Mouse (Mus musculus): ENCODE measurements around the gene Tmem135. TPM values are rescaled to one million over a fixed set of nuclear protein-coding genes. Genes with fewer than 3 reads are reported as not detected.

Tmem135 gene
- polyA plus RNA-seq, 1 experiment: 8.2 TPM

DNA sequence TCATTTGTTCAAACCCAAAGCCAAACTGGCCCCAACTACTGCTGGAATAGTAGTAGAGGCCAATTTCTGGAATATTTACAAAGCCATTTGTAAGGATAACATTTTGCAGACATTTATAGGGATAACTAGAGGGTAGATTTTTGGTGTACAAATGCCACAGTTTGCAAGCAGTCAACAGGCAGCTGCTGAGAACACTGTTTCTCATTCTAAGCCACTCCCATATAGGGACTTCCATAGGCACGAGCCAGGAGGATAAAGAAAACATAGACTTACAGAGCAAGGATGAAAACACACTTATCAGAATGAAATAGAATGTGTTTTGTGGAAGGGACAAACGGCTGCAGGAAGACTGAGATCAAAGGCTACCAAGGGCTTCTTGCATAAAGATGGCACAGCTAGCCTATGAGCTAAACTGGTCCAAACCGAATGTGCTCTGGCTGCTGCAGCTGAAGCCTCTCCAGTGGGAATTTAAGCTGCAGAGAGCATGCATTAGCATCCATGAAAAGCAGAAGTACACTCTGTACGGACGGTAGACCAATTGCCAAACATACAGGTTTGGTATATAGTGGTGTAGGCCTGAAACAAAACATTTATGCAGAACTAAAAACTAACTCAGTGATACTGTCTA lies 269.0 kb downstream of the Tmem135 start:
- no peak overlapping the region for H3K4me3 ChIP-seq (replicated peaks; ENCODE audit: control insufficient read depth, low read depth, low read length)
- WGBS: 65% methylated on average over 5 of the region's 5 CpGs
- no peaks in the 10 kb centered on the region for H3K4me1 ChIP-seq (ENCODE audit: control insufficient read depth, insufficient read depth, low read length)
- H3K27ac ChIP-seq (ENCODE audit: control insufficient read depth, insufficient read depth, low read depth, low read length, poor library complexity): no peak overlapping the region
- TF ChIP-seq CTCF (IDR thresholded peaks at IDR 0.05; ENCODE audit: control insufficient read depth, insufficient read depth, low read length) (no peak), POLR2A (IDR thresholded peaks at IDR 0.05; ENCODE audit: borderline replicate concordance, control insufficient read depth, low read depth, low read length) (no peak)

DNA sequence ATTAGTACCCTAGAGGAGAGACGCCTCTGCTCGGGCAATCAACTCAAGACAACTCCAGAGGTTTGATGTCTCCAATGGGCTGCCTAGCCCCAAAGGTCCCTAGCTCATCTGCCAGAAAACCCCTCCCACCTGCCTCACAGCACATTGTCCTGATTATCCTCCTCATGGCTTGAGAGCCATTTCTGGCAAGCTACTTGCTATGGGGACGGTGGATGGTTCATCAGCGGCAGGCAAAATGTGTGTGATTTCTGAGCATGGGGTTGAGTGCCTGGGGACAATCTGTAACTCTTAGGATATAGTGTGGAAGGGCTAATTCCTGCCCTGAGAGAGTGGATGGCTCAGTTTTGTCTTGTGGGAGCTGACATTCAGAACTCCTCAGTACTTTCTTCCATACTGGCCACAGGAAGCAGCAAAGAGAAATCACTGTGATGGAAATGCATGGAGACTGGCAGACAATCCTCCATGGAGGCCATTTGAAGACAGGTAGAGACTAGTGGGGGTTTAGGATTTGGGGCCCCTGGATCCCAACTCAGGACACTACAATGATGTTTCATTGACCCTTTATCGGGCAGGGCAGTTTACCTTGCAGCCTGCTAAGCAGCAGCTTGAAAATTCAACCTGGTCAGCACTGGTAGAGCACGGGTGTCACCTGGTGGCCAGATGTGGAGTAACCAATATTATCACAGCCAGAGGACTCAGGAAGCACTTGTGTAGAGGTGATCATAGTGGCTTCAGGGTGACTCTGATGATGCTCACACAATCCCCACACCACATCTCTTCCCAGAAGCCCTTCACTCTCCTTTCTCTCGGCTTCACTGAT lies 277.7 kb downstream of the Tmem135 start:
- no peaks in the 10 kb centered on the region for H3K4me1 ChIP-seq (ENCODE audit: control insufficient read depth, insufficient read depth, low read length)
- WGBS: 52% methylated on average over 7 of the region's 7 CpGs
- H3K27ac ChIP-seq (ENCODE audit: control insufficient read depth, insufficient read depth, low read depth, low read length, poor library complexity): no peak overlapping the region
- no peak overlapping the region for H3K4me3 ChIP-seq (replicated peaks; ENCODE audit: control insufficient read depth, low read depth, low read length)
- TF ChIP-seq CTCF (IDR thresholded peaks at IDR 0.05; ENCODE audit: control insufficient read depth, insufficient read depth, low read length): peak; percentile 74
- no peak for TF ChIP-seq POLR2A (IDR thresholded peaks at IDR 0.05; ENCODE audit: borderline replicate concordance, control insufficient read depth, low read depth, low read length)

DNA sequence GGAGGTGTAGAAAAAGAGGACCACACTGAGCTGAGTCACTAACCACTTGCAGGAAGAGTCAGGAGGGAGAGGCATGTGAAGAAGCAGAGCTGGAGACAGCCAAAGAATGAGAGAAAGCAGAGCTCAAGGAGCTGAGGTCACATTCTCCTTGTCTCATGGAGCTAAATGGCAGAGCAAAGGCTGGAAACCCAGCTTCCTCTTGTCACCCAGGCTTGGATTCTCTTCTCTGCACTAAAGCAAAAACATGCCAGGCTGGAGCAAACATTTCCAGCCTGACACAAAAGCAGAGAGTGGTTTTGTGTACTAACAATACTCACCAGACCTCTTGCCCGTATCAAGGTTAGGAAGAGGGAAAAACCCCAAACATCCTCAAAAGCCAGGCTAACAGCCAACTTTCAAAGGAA lies 287.8 kb downstream of the Tmem135 start:
- H3K27ac ChIP-seq (ENCODE audit: control insufficient read depth, insufficient read depth, low read depth, low read length, poor library complexity): no peak overlapping the region
- TF ChIP-seq POLR2A (IDR thresholded peaks at IDR 0.05; ENCODE audit: borderline replicate concordance, control insufficient read depth, low read depth, low read length) (no peak), CTCF (IDR thresholded peaks at IDR 0.05; ENCODE audit: control insufficient read depth, insufficient read depth, low read length) (no peak)
- 37% methylated on average over 1 of the region's 1 CpGs for WGBS

DNA sequence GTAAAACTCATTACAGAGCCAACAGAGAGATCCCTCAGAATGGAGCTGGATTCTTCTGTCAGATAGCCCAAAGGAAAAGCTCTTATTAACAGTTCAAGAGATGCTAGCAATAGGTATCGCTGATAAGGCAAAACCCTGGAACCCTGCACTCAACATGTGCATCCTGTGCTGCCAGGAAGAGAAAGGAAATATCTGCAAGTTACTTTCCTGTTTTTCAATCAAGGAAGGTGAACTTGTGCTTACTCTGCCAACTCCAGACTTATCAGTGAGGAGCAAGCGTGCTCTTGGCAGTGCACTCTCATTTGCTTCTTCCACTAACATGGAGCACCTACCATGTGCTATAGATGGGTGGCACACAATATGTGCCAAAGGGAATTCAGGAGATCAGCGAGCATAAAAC lies 288.4 kb downstream of the Tmem135 start:
- WGBS: 17% methylated on average over 3 of the region's 3 CpGs

More for the DNA sequence above, 287.8 kb downstream of the Tmem135 start:
- no peaks in the 10 kb centered on the region for H3K4me1 ChIP-seq (ENCODE audit: control insufficient read depth, insufficient read depth, low read length)
- no peak overlapping the region for H3K4me3 ChIP-seq (replicated peaks; ENCODE audit: control insufficient read depth, low read depth, low read length)

DNA sequence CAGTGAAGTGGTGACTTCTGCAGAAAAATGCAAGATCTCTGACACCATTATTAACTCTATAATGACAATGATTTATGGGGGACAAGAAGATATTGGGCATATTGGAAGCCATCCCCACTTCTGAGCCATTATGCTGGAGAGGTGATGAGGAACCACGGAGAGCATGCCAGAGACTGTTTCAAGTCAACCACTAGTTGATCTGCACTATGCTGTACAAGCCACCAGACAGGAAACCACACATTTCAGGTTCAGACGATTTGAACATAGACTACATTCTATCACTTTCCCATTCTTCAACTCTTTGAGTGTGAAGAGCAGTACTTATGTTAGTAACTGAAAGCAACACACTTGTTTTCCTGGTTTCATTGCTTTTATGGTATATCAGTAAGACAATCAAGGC lies 297.6 kb downstream of the Tmem135 start:
- Histone ChIP-seq H3K4me1 (ENCODE audit: control insufficient read depth, insufficient read depth, low read length) (no peaks in the 10 kb centered on the region), H3K27ac (ENCODE audit: control insufficient read depth, insufficient read depth, low read depth, low read length, poor library complexity) (no peak overlapping the region), H3K4me3 (replicated peaks; ENCODE audit: control insufficient read depth, low read depth, low read length) (no peak overlapping the region)
- TF ChIP-seq CTCF (IDR thresholded peaks at IDR 0.05; ENCODE audit: control insufficient read depth, insufficient read depth, low read length): no peak
- no peak for TF ChIP-seq POLR2A (IDR thresholded peaks at IDR 0.05; ENCODE audit: borderline replicate concordance, control insufficient read depth, low read depth, low read length)
- WGBS: 0% methylated on average over 2 of the region's 2 CpGs

More for the DNA sequence above, 288.4 kb downstream of the Tmem135 start:
- H3K4me3 ChIP-seq (replicated peaks; ENCODE audit: control insufficient read depth, low read depth, low read length): no peak overlapping the region
- no peaks in the 10 kb centered on the region for H3K4me1 ChIP-seq (ENCODE audit: control insufficient read depth, insufficient read depth, low read length)
- TF ChIP-seq POLR2A (IDR thresholded peaks at IDR 0.05; ENCODE audit: borderline replicate concordance, control insufficient read depth, low read depth, low read length) (no peak), CTCF (IDR thresholded peaks at IDR 0.05; ENCODE audit: control insufficient read depth, insufficient read depth, low read length) (no peak)
- H3K27ac ChIP-seq (ENCODE audit: control insufficient read depth, insufficient read depth, low read depth, low read length, poor library complexity): no peak overlapping the region

DNA sequence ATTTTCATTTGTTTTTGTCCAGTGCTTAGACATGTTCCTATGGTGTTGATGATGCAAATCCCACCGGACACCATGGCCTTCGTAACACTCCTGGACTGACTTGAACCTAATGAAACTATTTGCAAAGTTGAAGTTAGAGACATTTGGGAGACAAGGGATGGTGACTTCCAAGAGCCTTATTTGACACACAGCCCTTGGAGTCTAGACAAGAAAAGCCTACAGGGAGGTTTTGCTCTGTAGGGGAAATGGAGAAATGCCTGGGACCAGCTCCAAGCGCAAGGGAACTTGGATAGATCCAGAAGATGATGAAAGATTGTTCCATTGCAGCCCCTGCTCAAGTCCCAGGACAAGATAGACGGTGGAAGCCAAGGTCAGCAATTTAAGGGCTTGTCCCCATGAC lies 304.3 kb downstream of the Tmem135 start:
- TF ChIP-seq POLR2A (IDR thresholded peaks at IDR 0.05; ENCODE audit: borderline replicate concordance, control insufficient read depth, low read depth, low read length) (no peak), CTCF (IDR thresholded peaks at IDR 0.05; ENCODE audit: control insufficient read depth, insufficient read depth, low read length) (no peak)
- Histone ChIP-seq H3K4me3 (replicated peaks; ENCODE audit: control insufficient read depth, low read depth, low read length) (no peak overlapping the region), H3K4me1 (ENCODE audit: control insufficient read depth, insufficient read depth, low read length) (no peaks in the 10 kb centered on the region), H3K27ac (ENCODE audit: control insufficient read depth, insufficient read depth, low read depth, low read length, poor library complexity) (no peak overlapping the region)
- 76% methylated on average over 4 of the region's 4 CpGs for WGBS

Other genes with a start within 250 kb of the Tmem135 start
- 1.0 and 2.1 TPM in 2 replicates for gene Fzd4, start 133 bp upstream of the Tmem135 start, polyA plus RNA-seq (2011; ENCODE audit: insufficient read depth, insufficient read length, low replicate concordance, missing spikeins)
- gene Prss23, start 123.0 kb upstream of the Tmem135 start, polyA plus RNA-seq (2011; ENCODE audit: insufficient read depth, insufficient read length, low replicate concordance, missing spikeins): 13.1 TPM in 1 of 2 replicates, not detected in the other
- gene Me3, start 228.2 kb upstream of the Tmem135 start, polyA plus RNA-seq (2011; ENCODE audit: insufficient read depth, insufficient read length, low replicate concordance, missing spikeins): not detected in 2 replicates

All from bone marrow, adult 2 months (tissue).